Mouse (Mus musculus): ENCODE data around the gene Ralb.

GRCm38 (mm10) chr1:119508548-119508947 lies 4.0 kb upstream of the Ralb start:
- no peak for TF ChIP-seq POLR2A (IDR thresholded peaks at IDR 0.05; ENCODE audit: low read depth, low read length)
- TF ChIP-seq CTCF (conservative IDR thresholded peaks at IDR 0.05; ENCODE audit: insufficient read depth, insufficient read length, low read depth, low read length): no peak

Data from kidney, adult 2 months (tissue).